Mouse (Mus musculus): ENCODE results near the gene Olfr1216. TPM values are rescaled to one million over a fixed set of nuclear protein-coding genes. Genes with fewer than 3 reads are reported as not detected.
"Not testable (repeated sequence)": the region's sequence is repeated elsewhere in the genome, so short reads cannot be mapped to it uniquely, and the experiment has no call there.

Gene Olfr1216
- polyA plus RNA-seq (2012; rRNA removed), result not detected in 2 replicates

GRCm38 (mm10) chr2:89018240-89018639 is at the start of gene Olfr1216:
TSS of gene Olfr1216 (minus strand) at chr2:89018340.
- Histone ChIP-seq H3K27ac (ENCODE audit: control insufficient read depth, insufficient read depth, low read length) (no peak within 1 kb of the TSS), H3K36me3 (ENCODE audit: control insufficient read depth, insufficient read depth, low read length) (no peaks in the 10 kb centered on the region), H3K4me3 (ENCODE audit: control insufficient read depth, insufficient read depth, low read length) (no peak within 1 kb of the TSS), H3K4me1 (replicated peaks; ENCODE audit: control insufficient read depth, insufficient read depth, low read length) (no peaks in the 10 kb centered on the region), H3K27me3 (ENCODE audit: control insufficient read depth, insufficient read depth, low read length) (no peaks in the 10 kb centered on the region)
- no peak for DNase-seq
- no peak for TF ChIP-seq CTCF (IDR thresholded peaks at IDR 0.05; ENCODE audit: borderline replicate concordance, control insufficient read depth, extremely low read depth, insufficient read depth, low read length, poor library complexity)
- TF ChIP-seq POLR2A (IDR thresholded peaks at IDR 0.05; ENCODE audit: control insufficient read depth, extremely low read depth, insufficient read depth, low read length, poor library complexity), result no peak
- WGBS, result 78% methylated on average over 1 of the region's 1 CpGs

- Histone ChIP-seq H3K4me1 (replicated peaks; ENCODE audit: control insufficient read depth, insufficient read depth, low read length) (no peaks in the 10 kb centered on the region), H3K36me3 (ENCODE audit: control insufficient read depth, insufficient read depth, low read length) (no peaks in the 10 kb centered on the region), H3K4me3 (ENCODE audit: control insufficient read depth, insufficient read depth, low read length) (no peak within 1 kb of the TSS), H3K27me3 (ENCODE audit: control insufficient read depth, insufficient read depth, low read length) (no peaks in the 10 kb centered on the region), H3K27ac (ENCODE audit: control insufficient read depth, insufficient read depth, low read length) (no peak within 1 kb of the TSS)
- DNase-seq, result no peak
- no peak for TF ChIP-seq CTCF (IDR thresholded peaks at IDR 0.05; ENCODE audit: borderline replicate concordance, control insufficient read depth, extremely low read depth, insufficient read depth, low read length, poor library complexity)
- TF ChIP-seq POLR2A (IDR thresholded peaks at IDR 0.05; ENCODE audit: control insufficient read depth, extremely low read depth, insufficient read depth, low read length, poor library complexity), result no peak
Measured at GRCm38 (mm10) chr2:89061087-89061486, 42.9 kb upstream of the Olfr1216 start, which contains the start of gene Olfr1218. TSS of gene Olfr1218 (minus strand) at chr2:89061187.

GRCm38 (mm10) chr2:89031965-89032364 is 13.8 kb upstream of the Olfr1216 start, which contains the start of gene Olfr1217:
TSS of gene Olfr1217 (minus strand) at chr2:89032065.
- DNase-seq, result no peak
- H3K36me3 ChIP-seq (ENCODE audit: control insufficient read depth, insufficient read depth, low read length), result no peaks in the 10 kb centered on the region
- H3K27me3 ChIP-seq (ENCODE audit: control insufficient read depth, insufficient read depth, low read length), result no peaks in the 10 kb centered on the region
- H3K4me3 ChIP-seq (ENCODE audit: control insufficient read depth, insufficient read depth, low read length), result no peak within 1 kb of the TSS
- no peak within 1 kb of the TSS for H3K27ac ChIP-seq (ENCODE audit: control insufficient read depth, insufficient read depth, low read length)
- TF ChIP-seq CTCF (IDR thresholded peaks at IDR 0.05; ENCODE audit: borderline replicate concordance, control insufficient read depth, extremely low read depth, insufficient read depth, low read length, poor library complexity), result no peak
- 64% methylated on average over 2 of the region's 2 CpGs for WGBS
- H3K4me1 ChIP-seq (replicated peaks; ENCODE audit: control insufficient read depth, insufficient read depth, low read length), result no peaks in the 10 kb centered on the region

GRCm38 (mm10) chr2:89021436-89021835 is 3.3 kb upstream of the Olfr1216 start:
- not testable (repeated sequence) for H3K4me1 ChIP-seq (replicated peaks; ENCODE audit: control insufficient read depth, insufficient read depth, low read length); H3K36me3 ChIP-seq (ENCODE audit: control insufficient read depth, insufficient read depth, low read length); H3K27me3 ChIP-seq (ENCODE audit: control insufficient read depth, insufficient read depth, low read length); DNase-seq; H3K27ac ChIP-seq (ENCODE audit: control insufficient read depth, insufficient read depth, low read length); H3K4me3 ChIP-seq (ENCODE audit: control insufficient read depth, insufficient read depth, low read length)
- 76% methylated on average over 3 of the region's 3 CpGs for WGBS

- H3K4me1 ChIP-seq (replicated peaks; ENCODE audit: control insufficient read depth, insufficient read depth, low read length), result no peaks in the 10 kb centered on the region
- no peak within 1 kb of the TSS for H3K27ac ChIP-seq (ENCODE audit: control insufficient read depth, insufficient read depth, low read length)
- H3K36me3 ChIP-seq (ENCODE audit: control insufficient read depth, insufficient read depth, low read length), result no peaks in the 10 kb centered on the region
- no peaks in the 10 kb centered on the region for H3K27me3 ChIP-seq (ENCODE audit: control insufficient read depth, insufficient read depth, low read length)
- H3K4me3 ChIP-seq (ENCODE audit: control insufficient read depth, insufficient read depth, low read length), result no peak within 1 kb of the TSS
- DNase-seq, result no peak
- TF ChIP-seq CTCF (IDR thresholded peaks at IDR 0.05; ENCODE audit: borderline replicate concordance, control insufficient read depth, extremely low read depth, insufficient read depth, low read length, poor library complexity), result no peak
- no peak for TF ChIP-seq POLR2A (IDR thresholded peaks at IDR 0.05; ENCODE audit: control insufficient read depth, extremely low read depth, insufficient read depth, low read length, poor library complexity)
- WGBS, result 61% methylated on average over 2 of the region's 2 CpGs
Measured at GRCm38 (mm10) chr2:89006873-89007272, 11.3 kb downstream of the Olfr1216 start, which contains the start of gene Olfr1215. TSS of gene Olfr1215 (minus strand) at chr2:89006973.

GRCm38 (mm10) chr2:88992553-88992952 is 25.6 kb downstream of the Olfr1216 start, which contains the start of gene Olfr1214:
TSS of gene Olfr1214 (minus strand) at chr2:88992653.
- no peak within 1 kb of the TSS for H3K4me3 ChIP-seq (ENCODE audit: control insufficient read depth, insufficient read depth, low read length)
- DNase-seq, result no peak
- no peak within 1 kb of the TSS for H3K27ac ChIP-seq (ENCODE audit: control insufficient read depth, insufficient read depth, low read length)
- WGBS, result 95% methylated on average over 1 of the region's 1 CpGs
- TF ChIP-seq POLR2A (IDR thresholded peaks at IDR 0.05; ENCODE audit: control insufficient read depth, extremely low read depth, insufficient read depth, low read length, poor library complexity) (no peak), CTCF (IDR thresholded peaks at IDR 0.05; ENCODE audit: borderline replicate concordance, control insufficient read depth, extremely low read depth, insufficient read depth, low read length, poor library complexity) (no peak)
- no peaks in the 10 kb centered on the region for H3K27me3 ChIP-seq (ENCODE audit: control insufficient read depth, insufficient read depth, low read length)
- H3K36me3 ChIP-seq (ENCODE audit: control insufficient read depth, insufficient read depth, low read length), result no peaks in the 10 kb centered on the region
- H3K4me1 ChIP-seq (replicated peaks; ENCODE audit: control insufficient read depth, insufficient read depth, low read length), result no peaks in the 10 kb centered on the region

GRCm38 (mm10) chr2:88980181-88980580 is 38.0 kb downstream of the Olfr1216 start, which contains the start of gene Gm13762:
TSS of gene Gm13762 (minus strand) at chr2:88980281.
- no peak within 1 kb of the TSS for H3K27ac ChIP-seq (ENCODE audit: control insufficient read depth, insufficient read depth, low read length)
- 76% methylated on average over 1 of the region's 1 CpGs for WGBS

More at GRCm38 (mm10) chr2:88980181-88980580, 38.0 kb downstream of the Olfr1216 start, which contains the start of gene Gm13762:
- H3K27me3 ChIP-seq (ENCODE audit: control insufficient read depth, insufficient read depth, low read length), result no peaks in the 10 kb centered on the region
- no peaks in the 10 kb centered on the region for H3K36me3 ChIP-seq (ENCODE audit: control insufficient read depth, insufficient read depth, low read length)
- no peak within 1 kb of the TSS for H3K4me3 ChIP-seq (ENCODE audit: control insufficient read depth, insufficient read depth, low read length)
- TF ChIP-seq CTCF (IDR thresholded peaks at IDR 0.05; ENCODE audit: borderline replicate concordance, control insufficient read depth, extremely low read depth, insufficient read depth, low read length, poor library complexity) (no peak), POLR2A (IDR thresholded peaks at IDR 0.05; ENCODE audit: control insufficient read depth, extremely low read depth, insufficient read depth, low read length, poor library complexity) (no peak)
- no peaks in the 10 kb centered on the region for H3K4me1 ChIP-seq (replicated peaks; ENCODE audit: control insufficient read depth, insufficient read depth, low read length)
- DNase-seq, result no peak

Other genes with a start within 250 kb of the Olfr1216 start
- not detected in 2 replicates for gene Olfr1200, start 247.9 kb downstream of the Olfr1216 start, polyA plus RNA-seq (2012; rRNA removed)
- gene Olfr1201, start 225.3 kb downstream of the Olfr1216 start, polyA plus RNA-seq (2012; rRNA removed), result not detected in 2 replicates
- not detected in 2 replicates for gene Olfr1202, start 203.8 kb downstream of the Olfr1216 start, polyA plus RNA-seq (2012; rRNA removed)
- gene Olfr1205, start 188.6 kb downstream of the Olfr1216 start, polyA plus RNA-seq (2012; rRNA removed), result not detected in 2 replicates
- gene Olfr1204, start 169.0 kb downstream of the Olfr1216 start, polyA plus RNA-seq (2012; rRNA removed), result not detected in 2 replicates
- not detected in 2 replicates for gene Olfr1206, start 155.1 kb downstream of the Olfr1216 start, polyA plus RNA-seq (2012; rRNA removed)
- not detected in 2 replicates for gene Olfr1208, start 116.0 kb downstream of the Olfr1216 start, polyA plus RNA-seq (2012; rRNA removed)
- not detected in 2 replicates for gene Olfr1209, start 103.2 kb downstream of the Olfr1216 start, polyA plus RNA-seq (2012; rRNA removed)
- gene Olfr1211, start 80.2 kb downstream of the Olfr1216 start, polyA plus RNA-seq (2012; rRNA removed), result not detected in 2 replicates
- not detected in 2 replicates for gene Olfr1212, start 64.4 kb downstream of the Olfr1216 start, polyA plus RNA-seq (2012; rRNA removed)
- gene Gm13762, start 38.1 kb downstream of the Olfr1216 start, polyA plus RNA-seq (2012; rRNA removed), result not detected in 2 replicates
- gene Olfr1214, start 25.7 kb downstream of the Olfr1216 start, polyA plus RNA-seq (2012; rRNA removed), result not detected in 2 replicates
- not detected in 2 replicates for gene Olfr1215, start 11.4 kb downstream of the Olfr1216 start, polyA plus RNA-seq (2012; rRNA removed)
- gene Olfr1217, start 13.7 kb upstream of the Olfr1216 start, polyA plus RNA-seq (2012; rRNA removed), result not detected in 2 replicates
- gene Olfr1218, start 42.8 kb upstream of the Olfr1216 start, polyA plus RNA-seq (2012; rRNA removed), result not detected in 2 replicates
- gene Olfr1219, start 65.2 kb upstream of the Olfr1216 start, polyA plus RNA-seq (2012; rRNA removed), result not detected in 2 replicates
- not detected in 2 replicates for gene Olfr1220, start 88.5 kb upstream of the Olfr1216 start, polyA plus RNA-seq (2012; rRNA removed)
- gene Olfr1221, start 98.9 kb upstream of the Olfr1216 start, polyA plus RNA-seq (2012; rRNA removed), result not detected in 2 replicates
- gene Olfr1222, start 114.7 kb upstream of the Olfr1216 start, polyA plus RNA-seq (2012; rRNA removed), result not detected in 2 replicates
- not detected in 2 replicates for gene Olfr1223, start 133.2 kb upstream of the Olfr1216 start, polyA plus RNA-seq (2012; rRNA removed)
- gene Olfr1224-ps1, start 145.8 kb upstream of the Olfr1216 start, polyA plus RNA-seq (2012; rRNA removed), result not detected in 2 replicates
- gene Olfr1225, start 156.3 kb upstream of the Olfr1216 start, polyA plus RNA-seq (2012; rRNA removed), result not detected in 2 replicates
- not detected in 2 replicates for gene Olfr1226, start 181.7 kb upstream of the Olfr1216 start, polyA plus RNA-seq (2012; rRNA removed)
- not detected in 2 replicates for gene Olfr1228, start 235.7 kb upstream of the Olfr1216 start, polyA plus RNA-seq (2012; rRNA removed)

All from thymus, adult 2 months (tissue).